Mouse (Mus musculus): ENCODE data around the gene Rps29. TPM values are rescaled to one million over a fixed set of nuclear protein-coding genes. Genes with fewer than 3 reads are reported as not detected.

Rps29 gene
- polyA plus RNA-seq, 1 experiment from 2014 or later, result 1,783 TPM

Small RNA genes within 50 kb of the gene (microRNA-seq; reads per million reads assigned to microRNA genes)
- not detected for gene Gm47287
- gene Gm47295, result not detected

Other genes with a start within 250 kb of the Rps29 start
- 25.9 and 26.0 TPM in 2 replicates for gene Lrr1, start 9.6 kb upstream of the Rps29 start, polyA plus RNA-seq (2015; fragmentation: Nextera tagmentation; extraction: Ambion mirVana)
- 402 and 469 TPM in 2 replicates for gene Rpl36al, start 24.9 kb upstream of the Rps29 start, polyA plus RNA-seq (2015; fragmentation: Nextera tagmentation; extraction: Ambion mirVana)
- 28.6 and 29.3 TPM in 2 replicates for gene Mgat2, start 25.0 kb upstream of the Rps29 start, polyA plus RNA-seq (2015; fragmentation: Nextera tagmentation; extraction: Ambion mirVana)
- 37.0 TPM in 2 replicates for gene Gm49383, start 37.9 kb upstream of the Rps29 start, polyA plus RNA-seq (2015; fragmentation: Nextera tagmentation; extraction: Ambion mirVana)
- 11.1 and 13.5 TPM in 2 replicates for gene Dnaaf2, start 39.2 kb upstream of the Rps29 start, polyA plus RNA-seq (2015; fragmentation: Nextera tagmentation; extraction: Ambion mirVana)
- gene Gm49384, start 45.1 kb upstream of the Rps29 start, polyA plus RNA-seq (2015; fragmentation: Nextera tagmentation; extraction: Ambion mirVana), result 32.5 and 32.9 TPM in 2 replicates
- 21.5 and 22.1 TPM in 2 replicates for gene Pole2, start 69.0 kb upstream of the Rps29 start, polyA plus RNA-seq (2015; fragmentation: Nextera tagmentation; extraction: Ambion mirVana)
- 6.4 and 9.3 TPM in 2 replicates for gene Klhdc1, start 82.0 kb upstream of the Rps29 start, polyA plus RNA-seq (2015; fragmentation: Nextera tagmentation; extraction: Ambion mirVana)
- gene Klhdc2, start 137.5 kb upstream of the Rps29 start, polyA plus RNA-seq (2015; fragmentation: Nextera tagmentation; extraction: Ambion mirVana), result 264 and 267 TPM in 2 replicates
- gene Nemf, start 198.0 kb upstream of the Rps29 start, polyA plus RNA-seq (2015; fragmentation: Nextera tagmentation; extraction: Ambion mirVana), result 99.3 and 99.9 TPM in 2 replicates
- 25.4 and 29.0 TPM in 2 replicates for gene Arf6, start 213.0 kb upstream of the Rps29 start, polyA plus RNA-seq (2015; fragmentation: Nextera tagmentation; extraction: Ambion mirVana)
- gene Gm9887, start 213.3 kb upstream of the Rps29 start, polyA plus RNA-seq (2015; fragmentation: Nextera tagmentation; extraction: Ambion mirVana), result 0.63 and 0.80 TPM in 2 replicates

Data from forebrain, embryonic 13.5 days (tissue).